Mouse (Mus musculus): ENCODE results near the gene Chit1. TPM values are rescaled to one million over a fixed set of nuclear protein-coding genes. Genes with fewer than 3 reads are reported as not detected.

Gene Chit1
- total and polyA plus RNA-seq, 2 experiments from 2014 or later = 0.19 to 0.41 TPM

DNA sequence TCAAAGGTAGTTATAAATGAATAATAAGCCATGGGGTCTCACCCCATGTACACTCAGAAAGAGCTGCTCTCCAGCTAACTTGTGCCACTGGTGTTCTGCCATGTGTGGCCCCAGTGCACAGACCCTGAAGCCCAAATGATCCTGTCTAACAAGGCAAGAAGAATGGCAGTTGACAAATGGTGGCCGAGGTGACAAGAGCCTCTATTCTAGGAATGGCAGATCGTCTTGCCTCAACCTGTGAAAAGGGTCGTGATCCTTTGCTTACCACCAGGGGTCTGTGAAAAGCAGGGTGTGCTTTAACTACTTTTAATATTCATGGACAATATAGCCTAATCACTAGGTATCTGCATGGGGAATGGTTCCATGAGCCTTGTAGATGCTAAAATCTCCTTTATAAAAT, 36.9 kb upstream of the Chit1 start:
- Histone ChIP-seq H3K36me3 (ENCODE audit: insufficient read depth) (no peaks in the 10 kb centered on the region), H3K4me2 (ENCODE audit: low read depth) (no peak overlapping the region), H3K4me1 (ENCODE audit: insufficient read depth) (0 out of 2 replicates have a peak, but pooled peaks cover 3% of the 10 kb centered on the region), H3K9me3 (ENCODE audit: low read length) (no peaks in the 10 kb centered on the region), H3K4me3 (ENCODE audit: low read depth, low read length) (no peak overlapping the region), H3K27ac (ENCODE audit: low read depth, low read length) (no peak overlapping the region), H3K27me3 (ENCODE audit: insufficient read depth, low read length) (no peaks in the 10 kb centered on the region), H3K9ac (no peak overlapping the region)
- DNase-seq (no peak), ATAC-seq (no peak)
- WGBS = 47% methylated on average over 3 of the region's 3 CpGs
- no peak for TF ChIP-seq CTCF (IDR thresholded peaks at IDR 0.05; ENCODE audit: low read depth)

DNA sequence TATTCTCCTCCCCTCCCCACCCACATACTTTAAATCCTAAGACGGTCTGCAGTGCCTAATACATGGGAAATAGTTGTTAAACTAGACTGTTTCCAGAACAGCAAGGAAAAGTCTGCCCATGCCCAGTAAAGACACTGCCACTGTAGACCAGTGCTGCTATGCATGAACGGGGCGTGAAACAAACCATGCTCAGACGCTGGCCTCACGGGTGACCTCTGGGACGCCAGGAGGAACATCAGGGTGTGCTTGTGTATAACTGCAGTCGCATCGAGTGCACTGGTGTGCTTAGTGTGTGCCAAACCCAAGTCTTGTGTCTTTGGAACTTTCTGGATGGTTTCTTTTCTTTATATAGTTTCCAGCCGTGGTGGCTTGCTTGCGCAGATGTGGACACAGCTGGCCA, 36.4 kb upstream of the Chit1 start:
- Histone ChIP-seq H3K4me2 (ENCODE audit: low read depth) (no peak overlapping the region), H3K9me3 (ENCODE audit: low read length) (no peaks in the 10 kb centered on the region), H3K27ac (ENCODE audit: low read depth, low read length) (no peak overlapping the region), H3K4me3 (ENCODE audit: low read depth, low read length) (no peak overlapping the region), H3K9ac (no peak overlapping the region), H3K4me1 (ENCODE audit: insufficient read depth) (0 out of 2 replicates have a peak, but pooled peaks cover 3% of the 10 kb centered on the region), H3K27me3 (ENCODE audit: insufficient read depth, low read length) (no peaks in the 10 kb centered on the region), H3K36me3 (ENCODE audit: insufficient read depth) (no peaks in the 10 kb centered on the region)
- DNase-seq (no peak), ATAC-seq (no peak)
- no peak for TF ChIP-seq CTCF (IDR thresholded peaks at IDR 0.05; ENCODE audit: low read depth)
- 86% methylated on average over 10 of the region's 10 CpGs for WGBS

- WGBS = 69% methylated on average over 8 of the region's 8 CpGs
Observed at GRCm38 (mm10) chr1:134075532-134075931, 35.5 kb upstream of the Chit1 start.

DNA sequence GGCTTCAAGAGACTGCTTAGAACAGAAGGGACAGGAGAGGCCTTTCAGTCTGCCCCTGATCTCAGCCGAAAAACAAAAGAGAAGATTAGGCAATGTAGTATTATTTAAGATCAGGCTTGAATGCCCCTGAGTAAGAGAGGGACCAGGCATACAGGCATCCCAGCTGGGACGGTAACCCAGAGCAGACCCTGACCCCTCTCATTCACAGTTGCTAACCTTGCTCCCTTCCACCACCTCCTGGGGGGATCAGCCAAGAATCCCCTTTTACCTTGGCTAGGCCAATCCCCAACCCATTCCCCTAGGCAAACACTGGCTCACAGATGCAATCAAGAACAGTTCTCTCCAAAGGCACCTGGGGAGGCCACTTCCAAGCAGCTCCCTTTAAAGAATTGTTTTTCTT, 34.3 kb upstream of the Chit1 start:
- Histone ChIP-seq H3K4me1 (ENCODE audit: insufficient read depth) (0 out of 2 replicates have a peak, but pooled peaks cover 3% of the 10 kb centered on the region), H3K27ac (ENCODE audit: low read depth, low read length) (no peak overlapping the region), H3K27me3 (ENCODE audit: insufficient read depth, low read length) (no peaks in the 10 kb centered on the region), H3K9ac (peak overlapping the region; percentile 82), H3K4me3 (ENCODE audit: low read depth, low read length) (peak overlapping the region; percentile 88), H3K36me3 (ENCODE audit: insufficient read depth) (no peaks in the 10 kb centered on the region), H3K9me3 (ENCODE audit: low read length) (no peaks in the 10 kb centered on the region), H3K4me2 (ENCODE audit: low read depth) (peak overlapping the region; percentile 80)
- TF ChIP-seq CTCF (IDR thresholded peaks at IDR 0.05; ENCODE audit: low read depth) = no peak
- ATAC-seq (no peak), DNase-seq (no peak)
- 9% methylated on average over 2 of the region's 2 CpGs for WGBS

More at GRCm38 (mm10) chr1:134075532-134075931, 35.5 kb upstream of the Chit1 start:
- Histone ChIP-seq H3K4me3 (ENCODE audit: low read depth, low read length) (peak overlapping the region; percentile 5; the same call in 1 of the 2 replicates), H3K27ac (ENCODE audit: low read depth, low read length) (no peak overlapping the region), H3K27me3 (ENCODE audit: insufficient read depth, low read length) (no peaks in the 10 kb centered on the region), H3K4me1 (ENCODE audit: insufficient read depth) (0 out of 2 replicates have a peak, but pooled peaks cover 3% of the 10 kb centered on the region), H3K4me2 (ENCODE audit: low read depth) (peak overlapping the region; percentile 80), H3K9me3 (ENCODE audit: low read length) (no peaks in the 10 kb centered on the region), H3K36me3 (ENCODE audit: insufficient read depth) (no peaks in the 10 kb centered on the region), H3K9ac (no peak overlapping the region)
- DNase-seq (no peak), ATAC-seq (no peak)
- no peak for TF ChIP-seq CTCF (IDR thresholded peaks at IDR 0.05; ENCODE audit: low read depth)

GRCm38 (mm10) chr1:134077389-134078060, 33.5 kb upstream of the Chit1 start:
- no peak for ATAC-seq
- peak overlapping the region; percentile 82 for H3K9ac ChIP-seq
- H3K4me1 ChIP-seq (ENCODE audit: insufficient read depth) = 0 out of 2 replicates have a peak, but pooled peaks cover 3% of the 10 kb centered on the region

DNA sequence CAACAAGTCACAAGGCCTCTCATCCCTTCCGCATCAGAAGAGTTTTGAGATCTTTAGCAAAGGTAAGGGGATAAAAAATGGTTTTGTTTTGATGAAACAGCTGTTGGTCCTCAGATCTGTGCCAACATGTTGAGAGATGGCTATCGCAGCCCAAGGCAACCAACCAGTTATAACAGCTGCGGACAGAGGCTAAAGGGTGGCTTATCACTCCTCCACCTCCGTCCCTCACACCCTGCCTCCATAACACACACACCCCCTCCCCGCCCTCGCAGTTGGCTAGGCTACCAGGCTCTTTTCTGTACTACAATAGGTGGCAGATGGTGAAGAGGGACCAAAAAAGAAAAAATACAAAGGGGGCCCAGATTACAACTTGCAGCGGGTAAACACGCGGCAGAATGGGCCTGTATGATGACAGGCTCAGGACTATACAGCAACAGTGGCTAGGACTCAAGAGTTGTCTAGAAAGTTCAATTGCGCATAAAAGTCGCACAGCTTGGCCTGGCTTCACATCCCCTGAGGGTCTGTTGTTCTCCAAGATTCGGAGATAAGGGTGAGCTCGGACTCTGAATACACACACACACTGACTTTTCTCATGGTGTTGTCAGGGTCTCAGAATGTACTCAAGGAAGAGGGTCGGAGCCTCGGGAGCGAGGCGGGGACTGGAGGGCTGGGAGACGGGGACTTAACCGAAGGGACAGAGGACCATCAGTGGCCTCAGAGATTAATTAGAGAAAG, 32.8 kb upstream of the Chit1 start:
- H3K4me1 ChIP-seq (ENCODE audit: insufficient read depth) = 0 out of 2 replicates have a peak, but pooled peaks cover 3% of the 10 kb centered on the region
- peak; percentile 59 for DNase-seq
- peak overlapping the region; percentile 82 for H3K9ac ChIP-seq
- no peak for TF ChIP-seq CTCF (IDR thresholded peaks at IDR 0.05; ENCODE audit: low read depth)
- H3K36me3 ChIP-seq (ENCODE audit: insufficient read depth) = no peaks in the 10 kb centered on the region
- H3K4me3 ChIP-seq (ENCODE audit: low read depth, low read length) = peak overlapping the region; percentile 88
- ATAC-seq = 0 out of 2 replicates have a peak, but pooled peaks have one; percentile 1
- no peaks in the 10 kb centered on the region for H3K27me3 ChIP-seq (ENCODE audit: insufficient read depth, low read length)
- no peaks in the 10 kb centered on the region for H3K9me3 ChIP-seq (ENCODE audit: low read length)
- WGBS = 3% methylated on average over 19 of the region's 19 CpGs
- peak overlapping the region; percentile 75 for H3K27ac ChIP-seq (ENCODE audit: low read depth, low read length)
- H3K4me2 ChIP-seq (ENCODE audit: low read depth) = peak overlapping the region; percentile 80

More at GRCm38 (mm10) chr1:134077389-134078060, 33.5 kb upstream of the Chit1 start:
- Histone ChIP-seq H3K27me3 (ENCODE audit: insufficient read depth, low read length) (no peaks in the 10 kb centered on the region), H3K4me3 (ENCODE audit: low read depth, low read length) (peak overlapping the region; percentile 88), H3K4me2 (ENCODE audit: low read depth) (peak overlapping the region; percentile 80), H3K36me3 (ENCODE audit: insufficient read depth) (no peaks in the 10 kb centered on the region), H3K9me3 (ENCODE audit: low read length) (no peaks in the 10 kb centered on the region), H3K27ac (ENCODE audit: low read depth, low read length) (peak overlapping the region; percentile 75)
- DNase-seq = peak; percentile 50
- 11% methylated on average over 14 of the region's 14 CpGs for WGBS
- TF ChIP-seq CTCF (IDR thresholded peaks at IDR 0.05; ENCODE audit: low read depth) = peak; percentile 46
